Mouse (Mus musculus) liver, adult 2 months (tissue): ENCODE results near the gene Tab1. TPM values are rescaled to one million over a fixed set of nuclear protein-coding genes. Genes with fewer than 3 reads are reported as not detected.

ENCODE experiments used
- DNase-seq: peaks from one replicate; pipeline ENCODE4 v3.0.0-alpha.2; 2011; ENCODE audit warnings: low read depth, low spot score; ENCODE audit errors: extremely low read depth
- H3K27ac ChIP-seq: fragments of 200-500 bp; replicated peaks from 2 replicates; pipeline ENCODE4 v1.5.1; 2012; ENCODE audit warnings: low read depth, mild to moderate bottlenecking, control low read depth, inconsistent platforms, low read length; ENCODE audit not compliant: insufficient read depth
- H3K27me3 ChIP-seq: fragments of 200-500 bp; 2 replicates; pipeline ENCODE4 v1.6.1; 2012; ENCODE audit warnings: mild to moderate bottlenecking, moderate library complexity, low read length, inconsistent platforms; ENCODE audit not compliant: control insufficient read depth, insufficient read depth
- H3K36me3 ChIP-seq: fragments of 200-500 bp; 2 replicates; pipeline ENCODE4 v1.6.1; 2012; ENCODE audit warnings: low read length, inconsistent platforms; ENCODE audit not compliant: control insufficient read depth, insufficient read depth
- H3K4me1 ChIP-seq: fragments of 200-500 bp; 2 replicates; pipeline ENCODE4 v1.6.1; 2011; ENCODE audit warnings: low read length; ENCODE audit not compliant: control insufficient read depth, insufficient read depth
- H3K4me3 ChIP-seq: fragments of 200-500 bp; 2 replicates; pipeline ENCODE4 v1.5.1; 2011; ENCODE audit warnings: low read depth, mild to moderate bottlenecking, control low read depth, low read length, moderate library complexity; ENCODE audit not compliant: insufficient read depth
- H3K79me2 ChIP-seq: fragments of 200-500 bp; 2 replicates; pipeline ENCODE4 v1.6.1; 2012; ENCODE audit warnings: inconsistent platforms, mild to moderate bottlenecking, low read length, moderate library complexity; ENCODE audit not compliant: control insufficient read depth, insufficient read depth
- H3K9ac ChIP-seq: fragments of 200-500 bp; 2 replicates; pipeline ENCODE4 v1.6.1; 2012; ENCODE audit warnings: low read depth, mild to moderate bottlenecking, control low read depth, inconsistent platforms, low read length
- CTCF ChIP-seq: fragments of 200-500 bp; IDR thresholded peaks from 2 replicates; pipeline ENCODE4 v1.5.1; 2011; ENCODE audit warnings: low read depth, low read length, control low read depth
- POLR2A ChIP-seq: fragments of 200-500 bp; IDR thresholded peaks from 2 replicates; pipeline ENCODE4 v1.6.1; 2011; ENCODE audit warnings: low read length, control low read depth; ENCODE audit not compliant: insufficient read depth; ENCODE audit errors: extremely low read depth
- WGBS: fragments of 180-500 bp; shearing (Covaris S2); methylation state at CpG from one replicate; pipeline ENCODE4 v1.1.7; 2018; 5-methylcytosine and 5-hydroxymethylcytosine counted together
- polyA plus RNA-seq: library from polyadenylated mRNA; depleted of rRNA; stranded (reverse); fragments of >200 nt; gene quantifications from 2 replicates; pipeline ENCODE4 v1.2.3, GENCODE M21; 2012
- total RNA-seq: library from RNA; depleted of rRNA; stranded (reverse); fragments of >200 nt; gene quantifications from 2 replicates; pipeline ENCODE4 v1.2.3, GENCODE M21; 2014

Tab1 gene
- total and polyA plus RNA-seq, 2 experiments: 4.1 to 5.0 TPM

DNA sequence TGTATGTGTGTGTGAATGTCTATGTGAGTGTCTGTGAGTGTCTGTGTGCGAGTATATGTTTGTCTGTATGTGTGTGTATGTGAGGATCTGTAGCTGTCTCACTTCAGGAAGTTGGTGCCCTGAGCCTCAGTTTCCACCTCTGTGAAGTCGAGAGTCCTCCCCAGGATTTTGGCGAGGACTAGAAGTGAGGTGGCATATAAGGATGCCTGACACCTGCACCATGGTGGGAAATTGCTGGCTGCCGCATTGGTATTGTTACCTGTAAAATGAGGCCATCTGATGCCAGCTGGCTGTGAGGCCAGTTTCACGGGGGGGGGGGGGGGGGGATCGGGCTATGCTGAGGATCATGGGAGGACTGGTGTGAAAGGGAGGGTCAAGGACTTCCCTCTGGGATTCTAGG lies 42.8 kb downstream of the Tab1 start:
- H3K4me1 ChIP-seq: no peaks in the 10 kb centered on the region
- H3K27me3 ChIP-seq: peaks cover 8% of the 10 kb centered on the region
- H3K27ac ChIP-seq: no peak overlapping the region
- no peak for DNase-seq
- TF ChIP-seq CTCF (no peak), POLR2A (no peak)
- WGBS: 82% methylated on average over 6 of the region's 6 CpGs
- H3K4me3 ChIP-seq: no peak overlapping the region
- no peaks in the 10 kb centered on the region for H3K79me2 ChIP-seq
- H3K9ac ChIP-seq: no peak overlapping the region
- H3K36me3 ChIP-seq: no peaks in the 10 kb centered on the region

DNA sequence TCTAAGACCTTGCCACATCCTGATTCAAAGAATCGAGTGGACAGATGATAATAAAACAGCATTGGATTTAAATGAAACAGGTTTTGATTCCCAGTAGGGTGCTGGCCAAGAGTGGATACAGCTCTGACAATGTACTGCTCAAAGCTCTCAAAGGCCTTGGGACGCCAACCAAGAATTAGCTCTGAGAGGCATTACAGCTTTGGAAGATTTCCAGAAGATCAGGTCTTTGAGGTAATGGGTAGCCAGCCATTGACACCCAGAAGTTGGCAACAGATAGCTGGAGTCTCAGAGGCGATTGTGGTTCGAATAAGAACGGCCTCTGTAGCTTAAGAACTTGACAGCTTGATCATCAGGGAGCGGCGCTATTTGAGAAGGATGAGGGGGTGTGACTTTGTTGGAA lies 48.6 kb downstream of the Tab1 start:
- no peaks in the 10 kb centered on the region for H3K79me2 ChIP-seq
- H3K36me3 ChIP-seq: no peaks in the 10 kb centered on the region
- no peaks in the 10 kb centered on the region for H3K4me1 ChIP-seq
- H3K27me3 ChIP-seq: no peaks in the 10 kb centered on the region
- no peak for TF ChIP-seq POLR2A
- no peak for TF ChIP-seq CTCF
- no peak overlapping the region for H3K9ac ChIP-seq
- no peak overlapping the region for H3K27ac ChIP-seq
- no peak for DNase-seq
- H3K4me3 ChIP-seq: no peak overlapping the region
- 94% methylated on average over 7 of the region's 7 CpGs for WGBS

DNA sequence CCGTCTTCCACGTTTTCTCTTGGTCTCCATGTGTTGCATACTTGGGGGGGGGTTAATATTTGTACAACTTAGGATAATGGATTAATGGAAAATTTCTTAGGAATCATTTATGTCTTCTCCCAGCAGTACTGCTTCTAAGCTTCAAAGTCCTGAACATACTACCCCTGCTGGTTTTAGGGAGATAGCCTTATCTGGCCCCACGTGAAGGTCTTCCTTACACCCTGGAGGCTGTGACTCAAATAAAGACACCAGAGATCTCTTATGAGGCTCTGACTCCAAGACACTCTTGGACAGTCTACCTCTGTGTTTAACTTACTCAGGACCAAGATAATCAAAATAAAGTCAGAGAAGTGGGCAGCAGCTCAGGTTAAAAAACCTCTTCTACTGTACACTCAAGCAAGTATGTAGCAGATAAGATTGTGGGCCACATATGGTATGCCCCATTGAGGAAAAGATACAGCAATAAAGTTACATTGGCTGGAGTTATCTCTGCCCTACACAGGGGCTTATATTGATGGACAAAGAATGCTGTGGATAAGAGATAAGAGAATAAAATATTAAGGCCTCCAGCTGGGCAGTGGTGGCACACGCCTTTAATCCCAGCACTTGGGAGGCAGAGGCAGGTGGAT lies 49.3 kb downstream of the Tab1 start:
- Histone ChIP-seq H3K4me3 (no peak overlapping the region), H3K4me1 (no peaks in the 10 kb centered on the region), H3K27ac (no peak overlapping the region), H3K79me2 (no peaks in the 10 kb centered on the region), H3K9ac (no peak overlapping the region), H3K27me3 (no peaks in the 10 kb centered on the region), H3K36me3 (no peaks in the 10 kb centered on the region)
- no peak for TF ChIP-seq CTCF
- no peak for TF ChIP-seq POLR2A
- DNase-seq: no peak
- 94% methylated on average over 4 of the region's 4 CpGs for WGBS

DNA sequence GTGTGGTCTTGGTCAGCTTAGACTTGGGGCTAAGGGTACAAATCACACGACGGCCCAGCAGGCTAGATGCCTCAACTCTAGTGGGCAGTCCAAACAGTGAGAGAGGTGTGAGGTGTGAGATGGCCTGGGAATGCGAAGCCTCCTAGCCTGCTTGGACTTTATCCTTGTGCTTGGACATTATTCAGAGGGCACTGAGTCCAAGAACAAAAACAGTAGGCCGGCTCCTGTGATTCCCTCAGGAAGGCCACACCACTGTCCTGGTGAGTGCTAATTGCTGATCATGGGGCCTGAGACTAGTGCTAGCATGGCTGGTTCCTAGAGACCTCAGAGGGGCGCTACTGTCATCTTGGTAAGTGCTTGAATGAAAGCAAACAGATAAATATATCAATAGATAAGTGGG lies 56.0 kb downstream of the Tab1 start:
- 74% methylated on average over 5 of the region's 5 CpGs for WGBS
- no peaks in the 10 kb centered on the region for H3K27me3 ChIP-seq
- H3K4me1 ChIP-seq: 0 out of 2 replicates have a peak, but pooled peaks cover 2% of the 10 kb centered on the region
- no peak overlapping the region for H3K4me3 ChIP-seq
- H3K9ac ChIP-seq: no peak overlapping the region
- TF ChIP-seq CTCF (no peak), POLR2A (no peak)
- H3K36me3 ChIP-seq: no peaks in the 10 kb centered on the region
- DNase-seq: no peak
- H3K79me2 ChIP-seq: no peaks in the 10 kb centered on the region
- no peak overlapping the region for H3K27ac ChIP-seq

DNA sequence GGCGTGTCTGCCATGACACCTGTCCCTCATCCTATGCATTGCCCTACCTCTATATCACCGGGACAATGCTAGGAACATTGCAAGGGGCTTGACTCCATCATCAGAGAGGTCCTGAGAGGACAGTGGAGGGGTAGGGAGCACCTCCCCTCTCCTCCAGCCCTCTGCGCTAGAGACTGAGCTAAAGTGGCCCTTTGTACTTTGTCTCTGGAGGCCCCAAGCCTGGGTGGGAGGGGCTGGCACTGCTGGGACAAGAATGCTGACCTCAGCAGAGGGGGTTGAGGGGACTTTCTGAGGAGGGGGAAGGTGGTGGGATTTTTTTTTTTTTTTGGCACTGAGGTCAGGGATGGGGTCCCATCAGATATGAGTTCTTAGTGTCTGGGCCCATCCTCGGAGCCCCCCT lies 57.1 kb downstream of the Tab1 start:
- H3K27ac ChIP-seq: no peak overlapping the region
- no peaks in the 10 kb centered on the region for H3K27me3 ChIP-seq
- H3K4me3 ChIP-seq: no peak overlapping the region
- H3K9ac ChIP-seq: no peak overlapping the region
- TF ChIP-seq POLR2A (no peak), CTCF (no peak)
- DNase-seq: no peak
- WGBS: 66% methylated on average over 4 of the region's 4 CpGs
- 0 out of 2 replicates have a peak, but pooled peaks cover 2% of the 10 kb centered on the region for H3K4me1 ChIP-seq
- no peaks in the 10 kb centered on the region for H3K36me3 ChIP-seq
- no peaks in the 10 kb centered on the region for H3K79me2 ChIP-seq

DNA sequence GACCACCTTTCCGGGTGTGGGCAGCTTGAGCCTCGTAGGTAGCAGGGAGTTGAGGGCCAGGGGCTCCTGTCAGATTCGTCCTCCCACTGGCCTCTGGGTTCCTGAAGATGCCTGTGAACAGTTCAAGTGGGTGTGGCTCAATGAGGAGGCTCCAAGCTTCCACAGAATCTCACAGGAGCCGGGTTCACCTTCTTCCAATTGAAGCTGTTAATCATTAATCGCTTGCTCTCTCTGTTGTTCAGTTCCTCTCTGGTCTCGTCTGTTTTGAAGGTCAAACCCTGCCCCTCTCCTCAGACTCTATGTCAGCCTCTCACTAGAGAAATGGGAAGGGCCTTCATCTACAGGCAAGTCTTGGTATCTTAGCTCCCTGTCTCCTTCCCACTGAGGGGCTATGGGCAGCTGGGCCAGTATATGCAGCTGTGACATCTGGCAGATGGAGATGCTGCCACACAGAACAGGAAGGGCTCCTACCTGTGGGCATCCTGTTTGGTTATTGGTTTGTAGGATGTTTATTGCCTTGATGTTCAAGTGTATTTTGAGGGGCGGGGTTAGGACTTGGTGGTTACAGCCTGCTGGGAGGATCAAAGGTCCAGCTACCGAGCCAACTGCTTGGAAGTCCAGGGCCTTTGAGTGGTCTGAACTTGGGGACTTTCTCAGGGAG lies 58.8 kb downstream of the Tab1 start:
- H3K4me3 ChIP-seq: no peak overlapping the region
- TF ChIP-seq CTCF: no peak
- TF ChIP-seq POLR2A: no peak
- H3K27me3 ChIP-seq: no peaks in the 10 kb centered on the region
- WGBS: 33% methylated on average over 8 of the region's 8 CpGs
- H3K36me3 ChIP-seq: no peaks in the 10 kb centered on the region
- no peak overlapping the region for H3K27ac ChIP-seq
- 0 out of 2 replicates have a peak, but pooled peaks cover 2% of the 10 kb centered on the region for H3K4me1 ChIP-seq
- H3K79me2 ChIP-seq: no peaks in the 10 kb centered on the region
- peak; percentile 8 for DNase-seq
- H3K9ac ChIP-seq: no peak overlapping the region
